Mouse (Mus musculus) frontal cortex, postnatal 36 days (tissue): ENCODE measurements around the gene Mrpl38.
A peak's percentile ranks its signal among the peaks of the same experiment; 100 is the strongest.

Experiments
- DNase-seq, 2 experiments: peaks; one replicate each; pipeline ENCODE4 v3.0.0; 2022; ENCODE audit warnings: low spot score in 2 of 2

Gene Mrpl38

GRCm38 (mm10) chr11:116138468-116139138, at the start of gene Mrpl38:
Mrpl38 (minus strand) TSS chr11:116138868.
- DNase-seq = peak; percentile 75 to 77

GRCm38 (mm10) chr11:116187226-116187930, 48.7 kb upstream of the Mrpl38 start:
- DNase-seq = no peak

GRCm38 (mm10) chr11:116186360-116186759, 47.7 kb upstream of the Mrpl38 start:
- DNase-seq = no peak

GRCm38 (mm10) chr11:116185836-116186235, 47.2 kb upstream of the Mrpl38 start:
- DNase-seq = peak in 1 of 2 experiments; percentile 21

GRCm38 (mm10) chr11:116178411-116179121, 39.9 kb upstream of the Mrpl38 start:
- no peak for DNase-seq

GRCm38 (mm10) chr11:116176010-116176409, 37.3 kb upstream of the Mrpl38 start:
- no peak for DNase-seq

- no peak for DNase-seq
Observed at GRCm38 (mm10) chr11:116174775-116175448, 36.2 kb upstream of the Mrpl38 start.

GRCm38 (mm10) chr11:116171959-116172358, 33.3 kb upstream of the Mrpl38 start:
- no peak for DNase-seq

GRCm38 (mm10) chr11:116170003-116170800, 31.5 kb upstream of the Mrpl38 start:
- no peak for DNase-seq

- DNase-seq = no peak
Observed at GRCm38 (mm10) chr11:116169214-116169613, 30.5 kb upstream of the Mrpl38 start.

GRCm38 (mm10) chr11:116167884-116168439, 29.3 kb upstream of the Mrpl38 start, which contains the start of gene Fbf1:
Fbf1 (minus strand) TSS chr11:116168166.
- DNase-seq = peak; percentile 96 to 98

GRCm38 (mm10) chr11:116167232-116167631, 28.6 kb upstream of the Mrpl38 start:
- DNase-seq = no peak

- DNase-seq = no peak
Observed at GRCm38 (mm10) chr11:116163002-116163401, 24.3 kb upstream of the Mrpl38 start.

- DNase-seq = peak in 1 of 2 experiments; percentile 51
Observed at GRCm38 (mm10) chr11:116162146-116162545, 23.5 kb upstream of the Mrpl38 start.

- no peak for DNase-seq
Observed at GRCm38 (mm10) chr11:116161312-116161711, 22.6 kb upstream of the Mrpl38 start.

- DNase-seq = no peak
Observed at GRCm38 (mm10) chr11:116150960-116151359, 12.3 kb upstream of the Mrpl38 start.

- no peak for DNase-seq
Observed at GRCm38 (mm10) chr11:116149341-116149740, 10.7 kb upstream of the Mrpl38 start.

GRCm38 (mm10) chr11:116148761-116149221, 10.1 kb upstream of the Mrpl38 start:
- DNase-seq = peak; percentile 65 to 73

- DNase-seq = peak; percentile 79 to 81
Observed at GRCm38 (mm10) chr11:116146294-116146985, 7.8 kb upstream of the Mrpl38 start.
